Mouse (Mus musculus) subcutaneous adipose tissue, adult 2 months (tissue): ENCODE results near the gene Ano10. TPM values are rescaled to one million over a fixed set of nuclear protein-coding genes. Genes with fewer than 3 reads are reported as not detected.

ENCODE experiments used
- polyA plus RNA-seq: library from polyadenylated mRNA; depleted of rRNA; stranded (reverse); fragments of >200 nt; gene quantifications from 2 replicates; pipeline ENCODE4 v1.2.3, GENCODE M21; 2012; ENCODE audit warnings: low replicate concordance; rRNA removed

The Ano10 gene
- 93.7 and 154 TPM in 2 replicates for polyA plus RNA-seq

GRCm38 (mm10) chr9:122294242-122294881, at the start of gene Ano10:
Gene Ano10 (minus strand): TSS chr9:122294423.

Other genes with a start within 250 kb of the Ano10 start
- gene Snrk, start 177.2 kb downstream of the Ano10 start, polyA plus RNA-seq = 86.9 and 212 TPM in 2 replicates
- 88.0 and 143 TPM in 2 replicates for gene Abhd5, start 57.2 kb upstream of the Ano10 start, polyA plus RNA-seq